Mouse (Mus musculus): ENCODE measurements at regions not wholly inside any gene's neighbourhood (a gene's known extent, or its start where the extent isn't known, plus 50 kb on each side); places are given as distances from the start of the nearest gene placed in this dataset.

- in situ Hi-C loops (cut with MboI; ENCODE audit: unreplicated experiment in 2 of 2): loop anchor here in 1 of 2 experiments (10.0 to 25.0 kb wide), 3 partner anchors 90 to 873 kb away; no protein-coding TSS in a partner anchor
Measured at GRCm38 (mm10) chr8:10835054-10835453, 173.2 kb downstream of the Irs2 start.

DNA sequence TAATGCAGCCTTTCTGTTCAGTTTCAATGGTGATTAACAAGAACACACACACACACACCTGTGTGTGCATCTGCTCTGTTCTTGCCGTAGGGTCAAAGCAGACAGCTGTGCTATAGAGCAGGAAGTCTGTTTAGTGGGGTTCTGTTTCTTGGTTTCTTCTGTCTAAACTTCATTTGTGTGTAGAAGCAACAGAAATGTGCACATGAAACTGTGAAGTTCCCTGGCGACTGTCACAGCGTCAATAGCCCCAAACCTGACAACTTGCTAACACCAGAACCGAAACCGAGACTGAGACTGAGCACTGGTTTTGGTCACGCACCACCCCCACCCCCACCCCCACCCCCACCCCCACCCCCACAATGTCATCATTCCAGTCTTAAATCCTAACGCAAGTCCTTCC lies 176.4 kb downstream of the Irs2 start:
- in situ Hi-C loops (cut with MboI; ENCODE audit: unreplicated experiment in 2 of 2): loop anchor here (5.0 to 25.0 kb wide), 6 partner anchors 93 to 870 kb away; partner anchors contain the start of gene Irs2 (in 1 of the 2)

DNA sequence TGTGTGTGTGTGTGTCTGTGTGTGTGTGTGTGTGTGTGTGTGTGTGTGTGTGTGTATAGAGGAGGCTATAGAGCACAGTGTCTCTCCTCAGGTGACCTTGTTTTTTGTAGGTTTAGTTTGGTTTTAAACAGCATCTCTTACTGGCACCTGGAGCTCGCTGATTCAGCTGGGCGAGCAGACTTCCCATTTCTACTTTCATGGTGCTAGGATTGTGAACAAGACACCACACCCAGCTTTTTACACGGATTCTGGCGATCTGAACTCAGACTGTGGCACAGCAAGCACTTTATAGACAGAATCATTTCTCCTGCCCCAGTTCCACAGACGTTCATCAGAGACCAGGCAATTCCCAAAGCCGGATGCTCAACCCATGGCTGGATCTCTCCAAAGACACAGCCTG lies 177.0 kb downstream of the Irs2 start:
- in situ Hi-C loops (cut with MboI; ENCODE audit: unreplicated experiment in 2 of 2): loop anchor here (5.0 to 25.0 kb wide), 6 partner anchors 94 to 869 kb away; partner anchors contain the start of gene Irs2 (in 1 of the 2)

DNA sequence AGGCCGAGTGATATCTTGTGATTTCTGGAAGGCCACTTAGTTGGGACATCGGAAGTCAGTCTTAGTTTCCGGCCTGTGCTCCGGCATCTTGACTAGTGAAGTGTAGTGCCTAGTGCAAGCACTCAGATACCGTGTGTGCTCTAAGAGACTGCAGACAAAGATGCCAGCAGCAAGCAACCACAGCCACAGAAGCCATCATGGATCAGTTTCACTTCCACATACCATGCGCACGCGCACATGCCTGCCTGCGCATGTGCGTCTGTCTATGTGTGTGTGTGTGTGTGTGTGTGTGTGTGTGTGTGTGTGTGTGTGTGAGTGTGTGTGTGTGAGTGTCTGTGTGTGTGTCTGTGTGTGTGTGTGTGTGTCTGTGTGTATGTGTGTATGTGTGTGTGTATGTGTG lies 177.4 kb downstream of the Irs2 start:
- in situ Hi-C loops (cut with MboI; ENCODE audit: unreplicated experiment in 2 of 2): loop anchor here (5.0 to 25.0 kb wide), 6 partner anchors 94 to 869 kb away; partner anchors contain the start of gene Irs2 (in 1 of the 2)

DNA sequence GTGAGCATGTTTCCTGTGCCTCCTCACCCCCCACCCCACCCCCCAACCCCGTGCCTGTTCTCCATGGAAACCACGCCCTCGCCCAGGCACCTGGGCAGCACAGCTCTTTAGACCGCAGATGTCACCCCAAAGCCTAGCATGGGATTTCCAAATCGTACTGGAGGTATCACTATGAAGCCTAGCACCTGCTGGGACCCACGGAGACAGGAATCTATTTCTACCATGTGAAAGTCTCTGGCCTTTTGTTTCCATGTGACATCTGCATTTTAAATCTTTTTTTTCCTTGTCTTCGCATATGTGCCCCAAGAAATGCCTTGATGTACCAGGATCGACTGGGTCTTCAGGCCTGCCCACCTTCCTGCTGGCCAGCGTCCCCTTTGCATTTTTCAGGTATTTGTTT lies 179.7 kb downstream of the Irs2 start:
- in situ Hi-C loops (cut with MboI; ENCODE audit: unreplicated experiment in 2 of 2): loop anchor here in 1 of 2 experiments (5.0 to 25.0 kb wide), 4 partner anchors 251 to 866 kb away; no protein-coding TSS in a partner anchor

GRCm38 (mm10) chr8:10827560-10827959 lies 180.7 kb downstream of the Irs2 start:
- in situ Hi-C loops (cut with MboI; ENCODE audit: unreplicated experiment in 2 of 2): loop anchor here in 1 of 2 experiments (5.0 to 25.0 kb wide), 4 partner anchors 250 to 865 kb away; no protein-coding TSS in a partner anchor

GRCm38 (mm10) chr8:10825981-10826380 lies 182.3 kb downstream of the Irs2 start:
- in situ Hi-C loops (cut with MboI; ENCODE audit: unreplicated experiment in 2 of 2): loop anchor here in 1 of 2 experiments (5.0 to 25.0 kb wide), 4 partner anchors 249 to 864 kb away; no protein-coding TSS in a partner anchor

- in situ Hi-C loops (cut with MboI; ENCODE audit: unreplicated experiment in 2 of 2): loop anchor here in 1 of 2 experiments (5.0 to 25.0 kb wide), 4 partner anchors 248 to 863 kb away; no protein-coding TSS in a partner anchor
Measured at GRCm38 (mm10) chr8:10825192-10825926, 182.9 kb downstream of the Irs2 start.

- in situ Hi-C loops (cut with MboI; ENCODE audit: unreplicated experiment in 2 of 2): loop anchor here in 1 of 2 experiments (5.0 kb wide), 1 partner anchor 365 kb away; no protein-coding TSS in a partner anchor
Measured at GRCm38 (mm10) chr8:10821901-10822300, 186.4 kb downstream of the Irs2 start.

DNA sequence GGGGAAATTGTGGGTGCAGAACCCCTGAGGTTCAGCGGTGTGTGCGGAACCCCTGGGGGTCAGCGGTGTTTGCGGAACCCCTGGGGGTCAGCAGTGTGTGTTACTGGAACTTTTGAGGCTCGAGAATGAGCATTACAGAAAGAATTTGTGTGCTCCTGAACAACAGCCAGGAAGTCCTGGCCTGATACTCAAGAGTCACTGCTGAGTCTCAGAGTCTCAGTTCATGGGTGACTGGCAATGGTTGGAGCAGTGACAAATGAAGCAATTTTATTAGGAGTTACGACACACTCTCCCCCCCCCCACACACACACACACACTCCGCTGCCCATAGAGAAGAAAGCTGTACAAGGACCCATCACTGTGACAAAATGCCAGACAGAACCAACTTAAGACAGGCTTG lies 193.8 kb downstream of the Irs2 start:
- in situ Hi-C loops (cut with MboI; ENCODE audit: unreplicated experiment in 2 of 2): no loop called here

GRCm38 (mm10) chr8:10812060-10812670 lies 196.1 kb downstream of the Irs2 start:
- in situ Hi-C loops (cut with MboI; ENCODE audit: unreplicated experiment in 2 of 2): no loop called here

DNA sequence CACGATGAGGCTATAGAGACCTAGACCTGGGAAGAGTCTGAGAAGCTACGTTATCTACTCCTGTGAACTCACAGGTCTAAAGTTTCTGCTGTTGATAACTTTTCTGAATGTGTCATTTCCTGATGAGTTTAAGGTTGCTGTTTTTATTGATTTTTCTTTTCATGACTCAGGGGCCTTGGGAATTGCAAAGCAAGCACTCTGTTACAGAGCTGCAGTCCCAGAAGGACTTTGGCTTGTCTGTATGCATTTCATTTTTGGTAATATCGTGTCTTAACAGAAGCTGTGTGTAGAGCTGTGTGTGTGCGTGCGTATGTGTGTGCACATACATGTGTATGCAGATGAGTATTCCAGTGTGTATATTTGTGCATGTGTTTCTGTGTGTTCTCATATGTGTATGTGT lies 201.2 kb downstream of the Irs2 start:
- in situ Hi-C loops (cut with MboI; ENCODE audit: unreplicated experiment in 2 of 2): no loop called here

- in situ Hi-C loops (cut with MboI; ENCODE audit: unreplicated experiment in 2 of 2): no loop called here
Measured at GRCm38 (mm10) chr8:10805405-10806151, 202.7 kb downstream of the Irs2 start.

GRCm38 (mm10) chr8:10804974-10805373 lies 203.3 kb downstream of the Irs2 start:
- in situ Hi-C loops (cut with MboI; ENCODE audit: unreplicated experiment in 2 of 2): no loop called here

GRCm38 (mm10) chr8:10802003-10802402 lies 206.3 kb downstream of the Irs2 start:
- in situ Hi-C loops (cut with MboI; ENCODE audit: unreplicated experiment in 2 of 2): no loop called here

DNA sequence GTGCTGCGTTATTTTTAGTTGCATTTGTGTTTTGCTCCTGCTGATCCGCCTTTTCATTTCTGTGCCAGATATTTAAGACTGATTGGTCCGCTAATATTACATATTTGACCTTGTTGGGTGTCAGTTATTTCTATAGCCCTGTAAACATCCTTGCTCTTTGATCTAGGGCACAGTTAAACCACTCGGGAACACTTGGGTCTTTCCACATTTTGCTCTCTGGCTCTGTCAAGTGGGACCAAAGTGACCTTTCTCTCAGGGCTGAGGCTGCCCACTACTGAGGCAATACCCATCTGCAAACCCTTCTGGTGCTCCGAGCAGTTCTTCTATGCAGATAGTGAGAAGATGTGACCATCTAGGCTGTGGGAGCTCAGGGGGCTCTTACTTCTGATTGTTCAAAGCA lies 206.7 kb downstream of the Irs2 start:
- in situ Hi-C loops (cut with MboI; ENCODE audit: unreplicated experiment in 2 of 2): no loop called here

DNA sequence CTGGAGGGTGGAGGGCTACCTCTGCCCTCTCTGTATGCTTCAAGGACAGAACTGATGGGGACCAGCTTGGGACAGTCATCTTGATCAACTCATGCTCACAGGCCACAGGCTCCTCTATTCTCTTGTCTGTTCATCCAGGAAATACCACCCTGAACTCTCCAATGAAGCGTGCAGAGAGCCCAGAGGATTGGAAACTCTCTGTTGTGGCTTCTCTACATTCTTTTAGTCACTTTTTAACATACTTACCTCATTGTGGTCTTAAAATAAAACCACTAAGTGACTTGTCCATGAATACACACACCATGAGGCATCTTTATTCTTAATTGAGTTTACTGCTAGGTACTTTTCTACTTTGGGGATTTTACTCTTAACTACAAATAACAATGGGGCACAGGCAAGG lies 209.8 kb downstream of the Irs2 start:
- in situ Hi-C loops (cut with MboI; ENCODE audit: unreplicated experiment in 2 of 2): loop anchor here in 1 of 2 experiments (25.0 kb wide), 1 partner anchor 811 kb away; the partner anchor contains the start of genes Abhd13 and Lig4

- in situ Hi-C loops (cut with MboI; ENCODE audit: unreplicated experiment in 2 of 2): loop anchor here in 1 of 2 experiments (25.0 kb wide), 1 partner anchor 807 kb away; the partner anchor contains the start of genes Abhd13 and Lig4
Measured at GRCm38 (mm10) chr8:10794367-10795189, 213.7 kb downstream of the Irs2 start.

GRCm38 (mm10) chr8:10793670-10794366 lies 214.4 kb downstream of the Irs2 start:
- in situ Hi-C loops (cut with MboI; ENCODE audit: unreplicated experiment in 2 of 2): loop anchor here in 1 of 2 experiments (25.0 kb wide), 1 partner anchor 807 kb away; the partner anchor contains the start of genes Abhd13 and Lig4
